Mouse (Mus musculus) CD4-positive, CD25-positive, alpha-beta regulatory T cell, adult 2 months (primary cell): ENCODE measurements around the gene Relt.

ENCODE experiments used
- DNase-seq: peaks from one replicate; pipeline ENCODE4 v3.0.0-alpha.2; 2012; ENCODE audit warnings: low read depth, low spot score

The Relt gene

GRCm38 (mm10) chr7:100845412-100845811, 17.8 kb downstream of the Relt start:
- peak; percentile 47 for DNase-seq

GRCm38 (mm10) chr7:100845026-100845400, 18.2 kb downstream of the Relt start:
- DNase-seq = no peak

DNA sequence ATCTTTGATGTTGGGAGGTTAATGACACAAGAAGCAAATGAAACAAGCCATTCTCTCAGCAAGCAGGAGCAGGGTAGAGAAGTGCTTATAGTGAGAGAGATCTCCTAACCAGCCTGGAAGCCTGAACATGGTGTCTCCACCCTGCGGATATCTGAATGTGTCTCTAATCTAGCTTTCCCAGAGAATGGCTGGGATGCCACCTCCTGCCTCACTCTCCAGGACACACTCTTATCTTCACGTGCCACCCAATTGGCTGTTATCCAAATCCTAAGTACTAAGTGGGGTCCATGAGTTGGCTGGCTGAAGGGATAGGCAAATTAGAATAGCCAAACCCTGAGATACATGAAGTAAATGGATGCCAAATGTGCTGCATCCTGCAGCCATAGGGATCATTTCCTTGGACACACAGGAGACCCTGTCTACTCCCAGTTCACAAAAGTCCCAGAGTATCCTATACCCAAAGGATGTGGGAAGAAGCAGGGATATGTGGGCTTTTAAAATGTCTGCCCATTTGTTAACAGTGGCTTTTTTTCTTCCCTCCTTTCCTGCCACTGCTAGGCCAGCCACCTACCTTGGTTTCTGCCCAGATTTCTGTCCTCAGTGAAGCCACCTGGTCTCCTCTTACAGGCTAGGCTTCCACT, 18.7 kb downstream of the Relt start:
- DNase-seq = no peak

- no peak for DNase-seq
Measured at GRCm38 (mm10) chr7:100843866-100844265, 19.4 kb downstream of the Relt start.

GRCm38 (mm10) chr7:100842175-100842574, 21.1 kb downstream of the Relt start:
- DNase-seq = no peak

DNA sequence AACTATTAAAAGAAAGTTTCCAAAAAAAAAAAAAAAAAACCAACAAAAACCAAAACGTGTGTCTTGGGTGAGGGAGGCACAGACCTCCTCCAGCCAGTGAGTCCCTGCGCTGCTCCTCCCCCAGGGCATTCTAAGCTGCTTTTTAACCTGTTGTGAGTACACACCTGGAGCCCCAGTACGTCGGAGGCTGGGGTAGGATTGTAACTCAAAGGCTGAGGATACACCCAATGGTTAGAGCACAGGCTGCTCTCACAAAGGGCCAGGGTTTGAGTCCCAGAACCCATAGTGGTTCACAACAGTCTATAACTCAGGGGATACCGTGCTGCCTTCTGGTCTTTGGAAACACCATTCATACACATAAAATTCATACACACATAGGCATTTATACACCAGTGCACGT, 21.6 kb downstream of the Relt start:
- no peak for DNase-seq

DNA sequence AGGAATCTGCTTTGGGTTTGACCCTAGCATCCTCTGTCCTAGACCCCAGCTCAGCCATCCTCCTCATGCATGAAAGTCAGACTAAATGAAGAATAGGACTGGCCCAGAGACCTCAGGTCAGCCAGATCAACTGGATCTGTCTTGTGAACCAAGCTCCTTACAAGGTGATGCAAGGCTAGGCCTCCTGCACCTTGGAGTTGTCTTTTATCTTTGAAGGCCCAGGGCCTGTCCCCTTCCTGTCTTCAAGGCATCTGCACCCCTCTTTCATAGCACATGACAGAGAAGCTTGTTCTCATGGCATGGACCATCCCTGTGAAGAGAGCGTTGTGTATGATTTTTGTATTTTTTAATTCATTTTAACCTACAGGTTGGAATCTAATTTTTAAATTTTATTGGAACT, 22.3 kb downstream of the Relt start:
- no peak for DNase-seq

- DNase-seq = no peak
Measured at GRCm38 (mm10) chr7:100839632-100840402, 23.4 kb downstream of the Relt start.

DNA sequence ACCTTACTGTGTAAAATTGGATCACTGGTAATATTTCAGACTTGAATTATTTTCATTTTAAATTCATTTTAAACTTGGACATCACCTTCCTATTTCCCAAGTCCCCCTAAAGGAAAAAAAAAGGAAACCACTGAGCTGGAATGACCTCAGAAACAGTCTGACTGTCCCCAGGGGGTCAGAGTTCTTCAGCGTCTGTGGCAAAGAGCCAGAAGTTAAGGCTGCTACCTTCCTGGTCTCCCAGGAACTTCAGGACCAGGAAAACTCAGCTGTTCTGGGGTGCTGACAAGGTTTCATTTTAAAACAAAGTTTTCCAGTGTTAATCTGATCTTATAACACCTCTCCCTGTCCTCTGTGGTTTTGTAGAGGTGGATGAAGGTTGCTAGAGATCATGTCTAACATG, 25.5 kb downstream of the Relt start:
- no peak for DNase-seq

- no peak for DNase-seq
Measured at GRCm38 (mm10) chr7:100836657-100837056, 26.6 kb downstream of the Relt start.

GRCm38 (mm10) chr7:100835711-100836110, 27.5 kb downstream of the Relt start:
- DNase-seq = no peak

GRCm38 (mm10) chr7:100835168-100835567, 28.1 kb downstream of the Relt start:
- DNase-seq = no peak

DNA sequence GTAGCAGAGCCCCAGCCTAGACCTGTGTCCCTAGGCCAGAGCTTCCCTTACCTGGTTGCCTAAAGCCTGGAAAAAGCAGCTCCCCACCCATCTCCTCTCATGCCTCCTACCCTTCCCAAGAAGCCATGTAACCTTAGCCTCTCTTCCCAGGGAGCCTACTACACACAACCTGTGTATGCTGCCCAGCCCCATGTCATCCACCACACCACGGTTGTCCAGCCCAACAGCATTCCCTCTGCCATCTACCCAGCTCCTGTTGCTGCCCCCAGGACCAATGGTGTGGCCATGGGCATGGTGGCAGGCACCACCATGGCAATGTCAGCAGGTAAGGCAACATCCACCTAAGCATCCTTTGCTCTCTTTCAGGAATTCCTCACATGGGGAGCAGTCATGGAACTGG, 29.4 kb downstream of the Relt start:
- DNase-seq = no peak

GRCm38 (mm10) chr7:100828549-100828948, 34.7 kb downstream of the Relt start:
- no peak for DNase-seq

GRCm38 (mm10) chr7:100824661-100825060, 38.6 kb downstream of the Relt start:
- DNase-seq = no peak

DNA sequence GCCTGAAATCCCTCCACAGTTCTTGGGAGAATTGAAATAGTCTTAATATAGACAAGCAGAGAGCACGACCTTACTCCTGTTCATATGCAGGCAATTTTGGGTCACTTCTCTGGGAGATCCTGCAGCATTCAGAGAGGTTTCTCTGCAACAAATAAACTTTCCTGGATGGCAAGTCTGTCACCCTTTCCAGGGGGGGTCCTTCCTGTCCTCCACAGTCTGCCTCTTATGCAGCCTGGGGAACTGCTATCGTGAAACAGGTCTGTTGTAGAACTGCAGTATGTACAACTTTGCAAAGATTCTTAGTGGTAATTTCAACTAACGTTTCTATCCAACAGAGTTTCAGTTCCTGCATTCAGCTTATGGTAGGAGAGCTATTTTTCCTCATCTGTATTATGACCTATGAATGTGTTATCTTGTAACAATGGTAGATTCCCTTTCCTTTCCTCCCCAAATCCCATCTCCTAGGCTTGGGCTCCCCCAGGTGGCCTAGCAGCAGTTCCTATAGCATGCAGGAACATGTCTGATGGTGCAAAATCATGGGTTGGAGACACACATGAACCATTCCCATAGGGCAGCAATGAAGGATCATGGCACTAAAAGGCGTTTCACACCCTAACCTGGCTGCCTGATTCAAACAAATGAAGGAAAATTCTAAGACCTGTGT, 44.7 kb downstream of the Relt start:
- DNase-seq = peak; percentile 23

DNA sequence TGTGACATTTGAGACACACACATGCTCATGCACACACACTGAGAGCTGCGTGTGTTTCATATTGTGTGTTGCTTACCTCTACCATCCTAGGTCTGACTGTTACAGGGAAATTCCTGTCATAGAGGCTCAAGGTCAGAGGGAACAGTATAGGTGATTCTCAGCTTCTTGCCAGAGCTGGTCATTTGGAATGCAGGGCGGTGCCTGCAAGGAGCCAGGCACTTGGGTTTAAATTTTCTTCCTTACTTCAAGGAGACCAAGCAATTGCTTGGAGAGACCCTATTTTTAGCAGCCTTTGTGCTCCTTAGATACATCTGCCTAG, 45.8 kb downstream of the Relt start:
- no peak for DNase-seq

- no peak for DNase-seq
Measured at GRCm38 (mm10) chr7:100816759-100817441, 46.3 kb downstream of the Relt start.

DNA sequence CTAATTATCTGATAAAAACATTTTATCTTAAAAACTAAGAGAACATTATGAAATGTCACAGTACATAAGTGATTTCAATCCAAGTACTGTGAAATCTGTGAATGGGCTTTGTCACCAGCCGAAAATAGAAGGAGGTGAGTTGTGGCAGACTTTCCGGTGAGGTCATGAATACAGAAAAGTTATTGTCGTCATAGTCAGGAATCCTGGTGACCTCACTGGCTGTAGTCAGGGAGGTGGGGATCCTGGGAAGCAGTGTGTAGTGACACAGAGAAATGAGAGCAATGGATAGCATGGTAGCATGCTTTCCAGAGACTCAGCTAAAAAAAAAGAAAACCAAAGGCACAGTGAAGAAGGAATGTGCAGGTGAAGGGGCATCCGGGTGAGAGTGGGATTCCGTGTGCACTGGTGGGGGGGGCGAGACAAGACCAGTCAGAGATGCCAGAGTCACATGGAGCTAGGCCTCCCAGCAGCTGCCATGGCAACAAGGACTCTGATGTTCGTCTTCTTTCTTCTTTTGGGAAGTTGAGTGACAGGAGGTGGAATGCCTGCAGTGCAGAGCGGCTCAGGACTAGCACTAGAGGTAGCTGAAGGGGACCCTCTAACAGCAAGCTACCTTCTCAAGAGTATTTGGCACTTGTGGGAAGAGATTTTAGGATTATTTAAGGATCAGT, 47.2 kb downstream of the Relt start:
- no peak for DNase-seq

- DNase-seq = no peak
Measured at GRCm38 (mm10) chr7:100812641-100813040, 50.6 kb downstream of the Relt start.

DNA sequence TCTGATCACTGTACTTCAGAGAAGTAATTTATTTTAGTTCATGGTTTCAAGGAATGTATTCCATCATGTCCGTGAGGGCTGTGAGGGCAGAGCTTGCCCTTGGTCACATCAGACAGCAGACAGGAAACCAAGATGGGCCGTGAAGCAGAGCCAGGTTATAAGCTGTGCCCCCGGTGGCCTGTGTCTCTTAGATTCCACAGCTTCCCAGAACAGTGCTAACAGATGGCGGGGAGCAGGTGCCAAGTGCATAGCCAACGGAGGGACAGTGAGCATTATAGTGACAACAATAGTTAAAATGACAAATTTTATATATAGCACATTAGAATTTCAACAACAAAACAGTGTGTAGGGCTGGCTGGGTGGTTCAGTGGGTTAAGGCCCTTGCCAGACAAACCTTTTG, 51.3 kb downstream of the Relt start:
- no peak for DNase-seq

- DNase-seq = no peak
Measured at GRCm38 (mm10) chr7:100805391-100805790, 57.9 kb downstream of the Relt start.
